Mouse (Mus musculus): ENCODE results near the gene Prima1. TPM values are rescaled to one million over a fixed set of nuclear protein-coding genes. Genes with fewer than 3 reads are reported as not detected.

Prima1 gene
- polyA plus RNA-seq, 1 experiment: not detected

DNA sequence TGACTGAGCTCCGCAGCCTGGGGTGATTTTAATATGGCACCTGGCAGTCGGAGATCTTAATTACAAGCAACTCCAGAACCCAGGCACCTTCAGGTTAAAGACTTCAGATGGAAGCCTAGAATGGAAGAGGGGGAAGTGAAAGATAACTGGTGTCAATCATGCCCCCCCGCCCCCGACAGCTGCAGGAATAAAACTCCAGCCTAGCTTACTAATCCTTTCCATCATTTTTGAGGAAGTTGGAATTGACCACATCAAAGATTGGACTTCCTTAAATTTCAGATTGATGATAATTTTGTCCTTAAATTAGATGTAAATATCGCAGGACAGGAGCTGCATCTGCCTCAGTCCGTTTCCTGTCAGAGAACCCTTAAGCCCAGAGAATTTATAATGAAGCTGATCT lies 8.4 kb upstream of the Prima1 start:
- WGBS: 48% methylated on average over 6 of the region's 6 CpGs
- H3K27ac ChIP-seq (ENCODE audit: insufficient read depth, low read length): no peak overlapping the region
- H3K36me3 ChIP-seq (ENCODE audit: control insufficient read depth, insufficient read depth, low read length): no peaks in the 10 kb centered on the region
- no peaks in the 10 kb centered on the region for H3K4me1 ChIP-seq (ENCODE audit: control insufficient read depth, insufficient read depth, insufficient read length)
- DNase-seq (ENCODE audit: low read depth in 1 of 2, low spot score in 2 of 2): no peak
- H3K27me3 ChIP-seq (ENCODE audit: control insufficient read depth, insufficient read depth, low read length): no peaks in the 10 kb centered on the region
- H3K4me3 ChIP-seq (ENCODE audit: extremely low read depth, insufficient read depth, insufficient read length): no peak overlapping the region
- no peak for TF ChIP-seq POLR2A (IDR thresholded peaks at IDR 0.05; ENCODE audit: low read depth, low read length)
- no peak for TF ChIP-seq CTCF (IDR thresholded peaks at IDR 0.05; ENCODE audit: extremely low read depth, insufficient read depth, insufficient read length, insufficient replicate concordance)

DNA sequence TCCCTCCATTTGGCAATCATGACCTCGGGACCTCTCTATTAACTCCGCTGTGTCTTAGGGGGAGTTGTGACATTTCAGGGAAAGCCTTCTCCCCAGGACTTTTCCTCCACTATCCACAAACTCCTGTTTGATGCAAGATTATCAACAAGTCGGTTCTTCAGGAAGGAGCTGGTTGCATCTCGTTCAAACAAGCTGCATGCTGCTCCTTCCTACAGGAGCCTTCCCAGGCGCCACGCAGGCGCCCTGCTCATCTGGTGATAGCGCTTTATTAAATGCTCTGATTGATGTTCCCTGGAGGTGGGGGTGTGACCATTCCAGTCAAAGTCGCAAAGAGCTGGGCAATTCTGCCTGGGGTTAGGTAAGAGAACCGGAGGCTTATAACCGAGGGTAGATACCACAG lies 1.1 kb upstream of the Prima1 start:
- TF ChIP-seq POLR2A (IDR thresholded peaks at IDR 0.05; ENCODE audit: low read depth, low read length): no peak
- TF ChIP-seq CTCF (IDR thresholded peaks at IDR 0.05; ENCODE audit: extremely low read depth, insufficient read depth, insufficient read length, insufficient replicate concordance): no peak
- H3K27ac ChIP-seq (ENCODE audit: insufficient read depth, low read length): no peak overlapping the region
- H3K4me3 ChIP-seq (ENCODE audit: extremely low read depth, insufficient read depth, insufficient read length): no peak overlapping the region
- WGBS: 17% methylated on average over 11 of the region's 11 CpGs
- H3K4me1 ChIP-seq (ENCODE audit: control insufficient read depth, insufficient read depth, insufficient read length): no peaks in the 10 kb centered on the region
- peaks cover 5% of the 10 kb centered on the region for H3K27me3 ChIP-seq (ENCODE audit: control insufficient read depth, insufficient read depth, low read length)
- no peak for DNase-seq (ENCODE audit: low read depth in 1 of 2, low spot score in 2 of 2)
- no peaks in the 10 kb centered on the region for H3K36me3 ChIP-seq (ENCODE audit: control insufficient read depth, insufficient read depth, low read length)

DNA sequence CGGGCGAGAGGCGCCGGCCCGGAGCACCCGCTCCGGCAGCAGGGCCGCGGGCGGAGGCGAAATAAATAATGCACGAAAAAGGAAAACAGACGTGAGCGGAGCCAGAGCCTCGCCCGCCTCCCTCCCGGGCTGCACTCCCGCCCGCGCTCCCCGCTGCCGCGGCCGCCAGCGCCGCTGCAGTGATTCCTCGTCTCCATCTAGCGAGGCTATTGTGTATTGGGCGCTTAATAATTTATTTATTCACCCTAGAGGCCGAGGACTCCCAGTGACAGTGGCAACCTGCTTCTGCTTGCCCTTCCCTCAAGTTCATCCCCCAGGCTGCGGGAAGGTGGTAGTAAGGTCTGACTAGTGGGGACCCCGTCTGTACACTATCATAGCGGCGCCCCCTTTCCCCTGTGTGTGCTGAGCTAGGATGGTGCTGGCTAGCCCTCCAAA lies 658 bp upstream of the Prima1 start:
- Histone ChIP-seq H3K4me3 (ENCODE audit: extremely low read depth, insufficient read depth, insufficient read length) (no peak overlapping the region), H3K36me3 (ENCODE audit: control insufficient read depth, insufficient read depth, low read length) (no peaks in the 10 kb centered on the region), H3K27ac (ENCODE audit: insufficient read depth, low read length) (no peak overlapping the region), H3K4me1 (ENCODE audit: control insufficient read depth, insufficient read depth, insufficient read length) (no peaks in the 10 kb centered on the region), H3K27me3 (ENCODE audit: control insufficient read depth, insufficient read depth, low read length) (peaks cover 5% of the 10 kb centered on the region)
- DNase-seq (ENCODE audit: low read depth in 1 of 2, low spot score in 2 of 2): no peak
- TF ChIP-seq CTCF (IDR thresholded peaks at IDR 0.05; ENCODE audit: extremely low read depth, insufficient read depth, insufficient read length, insufficient replicate concordance) (no peak), POLR2A (IDR thresholded peaks at IDR 0.05; ENCODE audit: low read depth, low read length) (no peak)
- 2% methylated on average over 32 of the region's 34 CpGs for WGBS

DNA sequence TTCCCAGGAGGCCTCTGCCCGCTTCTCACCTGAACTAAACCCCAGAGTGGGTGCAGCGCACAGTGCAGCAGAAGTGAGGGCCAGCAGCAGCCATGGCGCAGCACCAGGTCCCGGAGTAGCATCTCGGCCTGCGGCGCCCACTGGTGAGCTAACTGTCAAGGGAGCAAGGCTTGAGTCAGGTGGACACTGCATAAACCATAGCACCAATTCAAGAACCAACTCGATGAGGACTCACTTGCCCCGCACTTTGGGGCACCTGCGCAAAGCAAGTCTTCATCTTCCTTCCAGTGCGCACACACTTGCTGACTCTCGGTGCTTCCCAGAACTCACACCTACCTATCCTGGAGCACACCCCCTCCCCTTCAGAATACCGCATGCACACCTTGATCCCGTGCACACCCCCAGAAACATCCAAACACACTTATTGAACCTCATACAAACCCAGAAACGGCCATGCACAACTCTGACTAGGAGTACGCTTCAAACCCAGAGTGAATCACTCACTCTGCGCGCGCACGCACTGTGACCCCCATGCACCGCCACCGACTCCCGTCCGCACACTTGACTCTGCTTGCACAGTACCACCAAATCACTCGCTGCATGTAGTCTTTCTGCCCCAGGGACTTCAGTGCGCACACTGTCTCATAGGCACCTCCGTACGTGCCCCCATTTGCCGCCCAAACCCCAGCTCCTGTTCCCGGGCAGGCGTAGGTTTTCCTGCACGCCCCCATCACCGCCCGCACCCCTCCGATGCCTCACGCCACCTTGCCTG lies 453 bp downstream of the Prima1 start:
- no peak overlapping the region for H3K27ac ChIP-seq (ENCODE audit: insufficient read depth, low read length)
- no peaks in the 10 kb centered on the region for H3K4me1 ChIP-seq (ENCODE audit: control insufficient read depth, insufficient read depth, insufficient read length)
- DNase-seq (ENCODE audit: low read depth in 1 of 2, low spot score in 2 of 2): no peak
- WGBS: 19% methylated on average over 36 of the region's 36 CpGs
- H3K27me3 ChIP-seq (ENCODE audit: control insufficient read depth, insufficient read depth, low read length): peaks cover 5% of the 10 kb centered on the region
- TF ChIP-seq POLR2A (IDR thresholded peaks at IDR 0.05; ENCODE audit: low read depth, low read length) (no peak), CTCF (IDR thresholded peaks at IDR 0.05; ENCODE audit: extremely low read depth, insufficient read depth, insufficient read length, insufficient replicate concordance) (no peak)
- H3K36me3 ChIP-seq (ENCODE audit: control insufficient read depth, insufficient read depth, low read length): no peaks in the 10 kb centered on the region
- H3K4me3 ChIP-seq (ENCODE audit: extremely low read depth, insufficient read depth, insufficient read length): no peak overlapping the region

DNA sequence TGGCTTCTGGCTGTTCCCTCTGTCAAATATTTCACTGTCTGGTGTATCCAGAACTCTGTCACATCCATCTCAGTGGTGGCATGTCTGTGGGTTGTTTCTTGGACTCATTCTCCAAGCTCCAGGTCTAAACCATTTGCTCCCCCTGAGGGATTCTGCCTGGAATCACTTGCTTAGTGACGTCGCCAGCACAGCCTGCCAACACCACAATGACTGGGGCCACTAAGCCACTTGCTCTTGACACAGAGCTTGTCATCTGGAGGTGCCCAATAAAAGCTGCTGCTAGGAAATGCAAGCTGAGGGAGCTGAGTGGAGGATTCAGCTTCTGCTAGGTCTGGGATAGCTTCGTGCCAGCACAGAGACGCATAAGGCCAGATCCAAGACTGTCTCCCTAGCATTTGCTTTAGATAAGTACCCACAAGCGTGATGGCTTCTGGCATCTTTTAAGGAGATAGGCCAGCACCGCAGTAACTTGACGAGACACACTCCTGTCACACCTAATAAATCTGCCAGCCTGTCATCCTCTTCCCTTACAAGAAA lies 3.0 kb downstream of the Prima1 start:
- no peaks in the 10 kb centered on the region for H3K36me3 ChIP-seq (ENCODE audit: control insufficient read depth, insufficient read depth, low read length)
- DNase-seq (ENCODE audit: low read depth in 1 of 2, low spot score in 2 of 2): no peak
- no peak overlapping the region for H3K4me3 ChIP-seq (ENCODE audit: extremely low read depth, insufficient read depth, insufficient read length)
- H3K27me3 ChIP-seq (ENCODE audit: control insufficient read depth, insufficient read depth, low read length): peaks cover 5% of the 10 kb centered on the region
- TF ChIP-seq POLR2A (IDR thresholded peaks at IDR 0.05; ENCODE audit: low read depth, low read length) (no peak), CTCF (IDR thresholded peaks at IDR 0.05; ENCODE audit: extremely low read depth, insufficient read depth, insufficient read length, insufficient replicate concordance) (no peak)
- 45% methylated on average over 7 of the region's 7 CpGs for WGBS
- H3K4me1 ChIP-seq (ENCODE audit: control insufficient read depth, insufficient read depth, insufficient read length): no peaks in the 10 kb centered on the region
- no peak overlapping the region for H3K27ac ChIP-seq (ENCODE audit: insufficient read depth, low read length)

DNA sequence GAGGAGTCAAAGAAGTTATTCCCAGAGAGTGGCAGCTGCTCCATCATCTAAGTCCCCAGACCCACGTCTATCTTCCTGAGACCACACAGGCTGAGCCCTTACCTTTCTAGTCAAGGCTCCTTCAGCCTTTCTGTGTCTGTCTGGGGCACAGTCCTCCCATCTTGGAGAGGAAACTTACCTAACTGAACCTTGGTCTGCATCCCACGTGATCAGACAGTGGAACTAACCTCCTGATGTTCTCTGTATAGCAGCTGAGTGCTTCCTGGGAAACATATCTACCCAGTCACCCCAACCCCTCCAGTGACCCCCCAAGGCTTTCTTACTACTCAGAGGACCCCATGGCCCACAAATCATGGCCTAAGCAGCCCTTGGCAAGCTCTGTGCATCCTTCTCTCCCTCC lies 6.1 kb downstream of the Prima1 start:
- 80% methylated on average over 2 of the region's 2 CpGs for WGBS
- no peak for DNase-seq (ENCODE audit: low read depth in 1 of 2, low spot score in 2 of 2)

DNA sequence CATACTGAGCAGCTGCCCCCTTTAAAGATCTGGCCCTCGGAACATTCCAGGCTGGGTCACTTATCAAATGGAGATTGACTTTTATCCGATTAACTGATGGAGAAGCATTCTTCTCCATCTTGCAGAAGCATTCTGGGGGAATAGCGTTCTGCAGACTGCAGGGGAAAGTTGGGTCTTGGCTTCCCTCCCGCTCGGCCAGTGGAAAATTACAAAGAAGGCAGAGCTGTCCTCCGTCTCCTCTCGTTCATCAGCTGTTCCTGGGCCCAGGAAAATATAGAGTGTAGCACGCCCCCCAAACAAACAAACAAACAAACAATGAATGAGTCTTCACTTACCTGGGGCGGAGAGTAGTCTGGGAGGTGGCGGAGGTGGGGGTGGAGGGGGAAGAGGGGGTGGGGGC lies 6.7 kb downstream of the Prima1 start:
- DNase-seq (ENCODE audit: low read depth in 1 of 2, low spot score in 2 of 2): no peak

More for the DNA sequence above, 6.1 kb downstream of the Prima1 start:
- Histone ChIP-seq H3K27me3 (ENCODE audit: control insufficient read depth, insufficient read depth, low read length) (no peaks in the 10 kb centered on the region), H3K4me1 (ENCODE audit: control insufficient read depth, insufficient read depth, insufficient read length) (no peaks in the 10 kb centered on the region), H3K4me3 (ENCODE audit: extremely low read depth, insufficient read depth, insufficient read length) (no peak overlapping the region), H3K36me3 (ENCODE audit: control insufficient read depth, insufficient read depth, low read length) (no peaks in the 10 kb centered on the region), H3K27ac (ENCODE audit: insufficient read depth, low read length) (no peak overlapping the region)
- TF ChIP-seq CTCF (IDR thresholded peaks at IDR 0.05; ENCODE audit: extremely low read depth, insufficient read depth, insufficient read length, insufficient replicate concordance): no peak
- TF ChIP-seq POLR2A (IDR thresholded peaks at IDR 0.05; ENCODE audit: low read depth, low read length): no peak

More for the DNA sequence above, 6.7 kb downstream of the Prima1 start:
- no peaks in the 10 kb centered on the region; the same call in 1 of the 2 replicates for H3K27me3 ChIP-seq (ENCODE audit: control insufficient read depth, insufficient read depth, low read length)
- 81% methylated on average over 10 of the region's 10 CpGs for WGBS
- H3K4me3 ChIP-seq (ENCODE audit: extremely low read depth, insufficient read depth, insufficient read length): no peak overlapping the region
- H3K27ac ChIP-seq (ENCODE audit: insufficient read depth, low read length): no peak overlapping the region
- TF ChIP-seq CTCF (IDR thresholded peaks at IDR 0.05; ENCODE audit: extremely low read depth, insufficient read depth, insufficient read length, insufficient replicate concordance): no peak
- H3K4me1 ChIP-seq (ENCODE audit: control insufficient read depth, insufficient read depth, insufficient read length): no peaks in the 10 kb centered on the region
- no peaks in the 10 kb centered on the region for H3K36me3 ChIP-seq (ENCODE audit: control insufficient read depth, insufficient read depth, low read length)
